In the genomic region with DNA sequence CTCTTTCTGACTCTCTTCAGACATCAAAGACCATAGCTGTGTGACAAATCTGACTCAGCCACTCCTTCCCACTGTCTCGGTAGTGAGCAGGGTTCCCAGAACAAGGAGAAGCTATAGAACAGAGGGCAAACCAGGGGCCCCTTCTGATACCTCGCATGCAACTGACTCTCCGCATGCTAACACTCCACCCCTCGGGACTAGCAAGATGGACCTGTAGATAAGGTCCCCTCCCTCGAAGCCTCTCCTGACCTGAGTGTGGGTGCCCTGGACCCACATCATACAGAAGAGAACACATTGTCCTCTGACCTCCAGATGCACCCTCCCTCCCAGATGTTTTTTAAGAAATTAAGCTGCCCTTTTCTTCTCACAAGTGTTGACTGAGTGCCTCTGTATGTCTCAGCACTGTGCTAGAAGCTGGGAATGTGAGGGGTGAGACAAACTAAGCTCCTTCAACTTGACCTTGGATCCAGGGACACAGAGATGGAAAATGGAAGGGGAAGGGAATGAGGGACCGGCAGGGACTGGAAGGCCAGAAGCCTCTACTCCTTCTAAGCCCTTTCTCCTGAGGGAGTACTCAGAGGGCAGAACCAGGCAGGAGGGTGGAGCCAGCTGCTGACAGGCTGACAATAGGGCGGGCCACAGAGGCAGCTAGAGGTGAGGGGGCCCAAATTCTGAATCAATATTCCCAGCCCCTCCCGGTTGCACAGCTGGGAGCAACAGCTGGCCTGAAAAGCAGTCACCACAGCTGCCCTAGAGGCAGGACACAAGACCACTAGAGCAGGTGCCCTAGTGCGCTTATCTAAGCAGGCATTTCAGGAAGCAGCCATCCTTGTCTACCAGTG, we compare ENCODE assay signal across 8 mouse cellular contexts. TPM values are rescaled to one million over a fixed set of nuclear protein-coding genes. Genes with fewer than 3 reads are reported as not detected.
DNase-seq lines count a peak whose midpoint lies in the region; ATAC-seq and TF ChIP-seq lines count a peak whose summit lies in the region.

No protein-coding gene starts in this region.

- H3K36me3 ChIP-seq in heart, embryonic 12.5 days, result peaks cover 7% of the 10 kb centered on the region; the same call in 1 of the 2 replicates
- H3K36me3 ChIP-seq in kidney, postnatal 0 days (ENCODE audit: insufficient read depth, low read length), result no peaks in the 10 kb centered on the region
- no peaks in the 10 kb centered on the region for H3K36me3 ChIP-seq in midbrain, embryonic 11.5 days (ENCODE audit: control insufficient read depth, insufficient read depth, low read length)

- H3K9ac ChIP-seq in heart, embryonic 12.5 days, result peak overlapping the region; percentile 82
- no peak overlapping the region for H3K9ac ChIP-seq in kidney, postnatal 0 days (ENCODE audit: low read depth, low read length)
- no peak overlapping the region for H3K9ac ChIP-seq in midbrain, embryonic 11.5 days (ENCODE audit: low read length)

- no peak for TF ChIP-seq CTCF in kidney, postnatal 0 days (IDR thresholded peaks at IDR 0.05; ENCODE audit: low read depth)

- H3K27ac ChIP-seq in heart, embryonic 12.5 days (ENCODE audit: poor library complexity, severe bottlenecking), result peak overlapping the region; percentile 82
- no peak overlapping the region for H3K27ac ChIP-seq in kidney, postnatal 0 days
- H3K27ac ChIP-seq in midbrain, embryonic 11.5 days (ENCODE audit: low read depth, low read length), result no peak overlapping the region

- peak; percentile 57 for DNase-seq in testis, postnatal 10 days (ENCODE audit: low spot score)
- no peak for DNase-seq in testis, postnatal 14 days (ENCODE audit: low spot score)
- DNase-seq in kidney, postnatal 0 days (ENCODE audit: low spot score), result no peak
- peak; percentile 86 for DNase-seq in midbrain, embryonic 11.5 days (ENCODE audit: low spot score, missing footprints)
- no peak for DNase-seq in frontal cortex, adult 2 months (ENCODE audit: extremely low spot score in 1 of 2, low spot score in 1 of 2)
- no peak for DNase-seq in frontal cortex, postnatal 10 days (ENCODE audit: low spot score in 2 of 2)
- DNase-seq in right cerebral cortex, postnatal 25 days, result no peak

- 18% methylated on average over 9 of the region's 9 CpGs for WGBS in heart, embryonic 12.5 days
- 34% methylated on average over 9 of the region's 9 CpGs for WGBS in kidney, postnatal 0 days
- WGBS in midbrain, embryonic 11.5 days, result 31% methylated on average over 9 of the region's 9 CpGs

- H3K4me3 ChIP-seq in heart, embryonic 12.5 days, result peak overlapping the region; percentile 86
- no peak overlapping the region for H3K4me3 ChIP-seq in kidney, postnatal 0 days (replicated peaks; ENCODE audit: low read depth, low read length)
- no peak overlapping the region for H3K4me3 ChIP-seq in midbrain, embryonic 11.5 days (ENCODE audit: low read depth, low read length)

- peaks cover 55% of the 10 kb centered on the region for H3K4me1 ChIP-seq in heart, embryonic 12.5 days (replicated peaks)
- H3K4me1 ChIP-seq in kidney, postnatal 0 days (replicated peaks; ENCODE audit: insufficient read depth, low read length), result peaks cover 20% of the 10 kb centered on the region; the same call in 1 of the 2 replicates
- H3K4me1 ChIP-seq in midbrain, embryonic 11.5 days (ENCODE audit: control insufficient read depth, insufficient read depth, low read length), result peaks cover 24% of the 10 kb centered on the region

- peak overlapping the region; percentile 87 for H3K4me2 ChIP-seq in heart, embryonic 12.5 days
- peak overlapping the region; percentile 95 for H3K4me2 ChIP-seq in kidney, postnatal 0 days (ENCODE audit: low read length)
- peak overlapping the region; percentile 96 for H3K4me2 ChIP-seq in midbrain, embryonic 11.5 days

- no peaks in the 10 kb centered on the region for H3K27me3 ChIP-seq in heart, embryonic 12.5 days (replicated peaks)
- H3K27me3 ChIP-seq in kidney, postnatal 0 days (ENCODE audit: insufficient read depth, low read length), result no peaks in the 10 kb centered on the region
- H3K27me3 ChIP-seq in midbrain, embryonic 11.5 days (ENCODE audit: control insufficient read depth, insufficient read depth, low read length), result no peaks in the 10 kb centered on the region; the same call in 1 of the 2 replicates

- ATAC-seq in heart, embryonic 12.5 days (ENCODE audit: insufficient number of reproducible peaks, low FRiP score), result peak; percentile 42; the same call in 1 of the 2 replicates
- ATAC-seq in kidney, postnatal 0 days (replicated peaks; ENCODE audit: low FRiP score, low read depth), result no peak
- no peak; the same call in 1 of the 2 replicates for ATAC-seq in midbrain, embryonic 11.5 days (ENCODE audit: low FRiP score)

- H3K9me3 ChIP-seq in heart, embryonic 12.5 days (replicated peaks), result no peaks in the 10 kb centered on the region
- H3K9me3 ChIP-seq in kidney, postnatal 0 days (replicated peaks; ENCODE audit: low read length), result no peaks in the 10 kb centered on the region
- H3K9me3 ChIP-seq in midbrain, embryonic 11.5 days (ENCODE audit: control insufficient read depth, low read length), result no peaks in the 10 kb centered on the region

RNA-seq across cellular contexts. Expression of gene Atp2b4, which starts 2.6 kb away (rescaled TPM):
- 24.5 and 29.6 TPM in 2 replicates for polyA plus RNA-seq in heart, embryonic 12.5 days (2016; fragmentation: Nextera tagmentation; extraction: Ambion mirVana)
- polyA plus RNA-seq in kidney, postnatal 0 days (2015; fragmentation: Nextera tagmentation; extraction: Ambion mirVana), result 5.6 and 7.2 TPM in 2 replicates
- polyA plus RNA-seq in midbrain, embryonic 11.5 days (2014; fragmentation: Nextera tagmentation; extraction: Ambion mirVana), result 7.6 and 8.3 TPM in 2 replicates
- polyA plus RNA-seq in frontal cortex, adult 2 months (2012; rRNA removed), result 51.7 and 66.9 TPM in 2 replicates

Comparison
In these comparisons a context has a peak if more than half of its experiments do, and no peak if none do; other contexts are left out.
1. DNase-seq: peak in testis, postnatal 10 days (single experiment) and midbrain, embryonic 11.5 days (single experiment); none in testis, postnatal 14 days (single experiment), kidney, postnatal 0 days (single experiment), frontal cortex, adult 2 months (0 of 2), frontal cortex, postnatal 10 days (0 of 2) and right cerebral cortex, postnatal 25 days (single experiment).
2. Peak in every context shown above with its lines, with median percentiles within 50 percentile points of each other: H3K4me2 ChIP-seq.